Mouse (Mus musculus) CH12.LX (cell line): ENCODE results near the gene Enkur. TPM values are rescaled to one million over a fixed set of nuclear protein-coding genes. Genes with fewer than 3 reads are reported as not detected.

Experiments
- DNase-seq: peaks from one replicate; pipeline ENCODE4 v3.0.0-alpha.2; 2013; ENCODE audit errors: extremely low read depth
- H3K27ac ChIP-seq: 2 replicates; pipeline ENCODE4 v1.5.1; 2012; ENCODE audit warnings: low read depth, mild to moderate bottlenecking, control low read depth, moderate library complexity; ENCODE audit not compliant: insufficient read depth
- H3K27me3 ChIP-seq: replicated peaks from 2 replicates; pipeline ENCODE3; 2012; ENCODE audit warnings: inconsistent platforms
- H3K36me3 ChIP-seq, 2 experiments: replicated peaks in 1 of 2; 2 replicates each; pipeline versions ENCODE3 to v1.6.1; 2012; ENCODE audit warnings: inconsistent platforms in 1 of 2, low read length in 1 of 2, mild to moderate bottlenecking in 1 of 2, mixed read lengths in 1 of 2, moderate library complexity in 1 of 2; ENCODE audit not compliant: control insufficient read depth in 1 of 2, insufficient read depth in 1 of 2
- H3K4me1 ChIP-seq, 2 experiments: 2 replicates each; pipeline ENCODE4 v1.6.1; 2012; ENCODE audit warnings: inconsistent platforms in 1 of 2, moderate library complexity in 1 of 2; ENCODE audit not compliant: insufficient read depth in 2 of 2, control insufficient read depth in 1 of 2
- H3K4me2 ChIP-seq: 2 replicates; pipeline ENCODE4 v1.6.1; 2012; ENCODE audit warnings: low read depth, mild to moderate bottlenecking, control low read depth; ENCODE audit not compliant: poor library complexity, insufficient read depth, severe bottlenecking
- H3K4me3 ChIP-seq, 3 experiments: fragments of 150-350 bp in 1 of 3; sonication (generic) in 1 of 3; replicated peaks in 1 of 3; 2 replicates each; pipeline versions ENCODE3 to v1.5.1; 2011 to 2012; ENCODE audit warnings: low read depth in 2 of 3, low read length in 2 of 3, mild to moderate bottlenecking in 2 of 3, moderate library complexity in 2 of 3, control low read depth in 1 of 3, improper control_type of control experiment in 1 of 3, inconsistent platforms in 1 of 3, mixed read lengths in 1 of 3; ENCODE audit not compliant: poor library complexity in 1 of 3
- H3K79me2 ChIP-seq: replicated peaks from 2 replicates; pipeline ENCODE4 v1.6.1; 2012; ENCODE audit warnings: mild to moderate bottlenecking, moderate library complexity; ENCODE audit not compliant: control insufficient read depth, poor library complexity, insufficient read depth, severe bottlenecking; ENCODE audit errors: extremely low read depth
- H3K9ac ChIP-seq: 2 replicates; pipeline ENCODE4 v1.6.1; 2012; ENCODE audit warnings: low read depth, mild to moderate bottlenecking, control low read depth, moderate library complexity; ENCODE audit not compliant: insufficient read depth
- H3K9me3 ChIP-seq: replicated peaks from 2 replicates; pipeline ENCODE3; 2012; ENCODE audit warnings: low read length, inconsistent platforms, mixed read lengths
- CHD1 ChIP-seq: IDR thresholded peaks from 2 replicates; pipeline ENCODE4 v1.6.1; 2012; ENCODE audit warnings: low read depth, low read length, improper control_type of control experiment, inconsistent platforms
- CHD2 ChIP-seq: IDR thresholded peaks from 2 replicates; pipeline ENCODE4 v1.6.1; 2011; ENCODE audit warnings: low read length, improper control_type of control experiment
- CTCF ChIP-seq, 2 experiments: IDR thresholded peaks in 1 of 2; conservative IDR thresholded peaks in 1 of 2; 2 replicates each; pipeline ENCODE4 v1.5.1; 2011 to 2012; ENCODE audit warnings: low read depth in 2 of 2, low read length in 2 of 2, improper control_type of control experiment in 1 of 2, inconsistent platforms in 1 of 2, mild to moderate bottlenecking in 1 of 2, moderate library complexity in 1 of 2
- ELF1 ChIP-seq: IDR thresholded peaks from 2 replicates; pipeline ENCODE4 v1.6.1; 2014; ENCODE audit warnings: low read depth, mild to moderate bottlenecking, inconsistent platforms, low read length, improper control_type of control experiment
- EP300 ChIP-seq: IDR thresholded peaks from 2 replicates; pipeline ENCODE4 v1.6.1; 2011; ENCODE audit warnings: low read length, improper control_type of control experiment
- GABPA ChIP-seq: IDR thresholded peaks from 2 replicates; pipeline ENCODE4 v1.6.1; 2012; ENCODE audit warnings: low read depth, low read length, improper control_type of control experiment, inconsistent platforms; ENCODE audit not compliant: insufficient replicate concordance
- IRF4 ChIP-seq: IDR thresholded peaks from 2 replicates; pipeline ENCODE4 v1.6.1; 2014; ENCODE audit warnings: low read depth, mild to moderate bottlenecking, inconsistent platforms, low read length, improper control_type of control experiment
- JUND ChIP-seq: conservative IDR thresholded peaks from 2 replicates; pipeline ENCODE4 v1.6.1; 2011; ENCODE audit warnings: low read depth, low read length, improper control_type of control experiment
- MAFK ChIP-seq: IDR thresholded peaks from 2 replicates; pipeline ENCODE4 v1.6.1; 2011; ENCODE audit warnings: low read length, improper control_type of control experiment; ENCODE audit not compliant: insufficient replicate concordance
- MAZ ChIP-seq: IDR thresholded peaks from 2 replicates; pipeline ENCODE4 v1.6.1; 2012; ENCODE audit warnings: low read depth, mild to moderate bottlenecking, inconsistent platforms, low read length, improper control_type of control experiment, moderate library complexity
- MXI1 ChIP-seq: IDR thresholded peaks from 2 replicates; pipeline ENCODE4 v1.6.1; 2011; ENCODE audit warnings: mild to moderate bottlenecking, low read depth, low read length, improper control_type of control experiment
- MYC ChIP-seq: IDR thresholded peaks from 2 replicates; pipeline ENCODE4 v1.6.1; 2011; ENCODE audit warnings: low read depth, mild to moderate bottlenecking, improper control_type of control experiment, low read length
- POLR2AphosphoS2 ChIP-seq: IDR thresholded peaks from 2 replicates; pipeline ENCODE4 v1.6.1; 2011; ENCODE audit warnings: low read depth, low read length, improper control_type of control experiment
- RAD21 ChIP-seq: IDR thresholded peaks from 2 replicates; pipeline ENCODE4 v1.6.1; 2011; ENCODE audit warnings: low read depth, mild to moderate bottlenecking, low read length, improper control_type of control experiment, moderate library complexity
- RCOR1 ChIP-seq: conservative IDR thresholded peaks from 2 replicates; pipeline ENCODE4 v1.6.1; 2012; ENCODE audit warnings: low read depth, mild to moderate bottlenecking, inconsistent platforms, low read length, improper control_type of control experiment
- SMC3 ChIP-seq: IDR thresholded peaks from 2 replicates; pipeline ENCODE4 v1.6.1; 2011; ENCODE audit warnings: low read depth, low read length, improper control_type of control experiment
- TCF12 ChIP-seq: IDR thresholded peaks from 2 replicates; pipeline ENCODE4 v1.6.1; 2014; ENCODE audit warnings: low read depth, mild to moderate bottlenecking, inconsistent platforms, low read length, improper control_type of control experiment
- USF2 ChIP-seq: conservative IDR thresholded peaks from 2 replicates; pipeline ENCODE4 v1.6.1; 2011; ENCODE audit warnings: low read depth, low read length, improper control_type of control experiment
- ZKSCAN1 ChIP-seq: IDR thresholded peaks from 2 replicates; pipeline ENCODE4 v1.6.1; 2012; ENCODE audit warnings: low read depth, inconsistent platforms, low read length, improper control_type of control experiment, borderline replicate concordance
- ZNF384 ChIP-seq: IDR thresholded peaks from 2 replicates; pipeline ENCODE4 v1.6.1; 2012; ENCODE audit warnings: low read depth, low read length, improper control_type of control experiment, inconsistent platforms
- dilution Hi-C: fragments of 300-500 bp; cut with MboI; formaldehyde crosslinking; loops from 2 replicates; pipeline ENCODE4 v1.14.3; 2020; ENCODE audit warnings: low sequenced_read_pairs; ENCODE audit not compliant: extremely low pct_unique_long_range_greater_than_20kb, extremely low pct_ligation_motif_present
- in situ Hi-C: fragments of 300-500 bp; cut with MboI; formaldehyde crosslinking; loops from 3 replicates; pipeline ENCODE4 v1.14.3; 2019; ENCODE audit warnings: low sequenced_read_pairs, low pct_ligation_motif_present, low pct_unique_long_range_greater_than_20kb, mixed read lengths
- polyA plus RNA-seq: library from polyadenylated mRNA; unstranded; fragments of >175 nt; gene quantifications from 2 replicates; pipeline ENCODE4 v1.2.1, GENCODE M21; 2012; ENCODE audit warnings: low read depth; ENCODE audit not compliant: insufficient read length
- total RNA-seq, 2 experiments: library from RNA; depleted of rRNA; stranded (reverse); fragments of 300-350 nt in 1 of 2; fragments of >200 nt in 1 of 2; gene quantifications; 2 replicates each; pipeline ENCODE4 v1.2.3; 2012 to 2014

Enkur gene
- total and polyA plus RNA-seq, 3 experiments: 0.13 to 0.64 (median 0.39) TPM

DNA sequence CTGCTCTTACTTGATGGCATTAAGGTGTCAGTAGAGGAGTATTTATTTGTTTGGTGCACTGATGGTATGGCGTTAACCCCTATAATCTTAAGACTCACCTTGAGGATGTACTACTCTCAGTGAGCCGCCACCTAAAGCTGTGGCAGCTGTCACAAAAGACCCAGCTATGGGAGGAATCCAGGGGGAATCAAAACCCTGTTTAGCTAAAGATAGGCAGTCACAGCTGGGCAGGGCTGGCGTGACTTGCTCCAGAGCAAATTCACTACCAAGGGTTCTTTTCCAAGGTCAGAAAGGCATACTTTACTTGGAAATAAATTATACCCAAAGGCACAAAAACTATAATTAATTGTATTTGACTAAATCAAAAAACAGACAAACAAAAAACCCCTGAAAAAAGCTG, 26.0 kb upstream of the Enkur start:
- no peak overlapping the region for H3K9ac ChIP-seq
- no peak for TF ChIP-seq SMC3
- no peak for TF ChIP-seq MAZ
- no peak for TF ChIP-seq MAFK
- TF ChIP-seq CHD2: no peak

GRCm38 (mm10) chr2:21230276-21230675, 25.1 kb upstream of the Enkur start:
- H3K79me2 ChIP-seq: no peaks in the 10 kb centered on the region
- in situ Hi-C loops (no loop called here), dilution Hi-C loops (no loop called here)
- H3K36me3 ChIP-seq: no peaks in the 10 kb centered on the region
- H3K27ac ChIP-seq: no peak overlapping the region
- no peak for DNase-seq
- no peak overlapping the region for H3K4me3 ChIP-seq
- H3K9ac ChIP-seq: no peak overlapping the region
- no peak overlapping the region for H3K4me2 ChIP-seq
- no peaks in the 10 kb centered on the region for H3K9me3 ChIP-seq
- peaks cover 5 to 18% of the 10 kb centered on the region in 2 experiments for H3K4me1 ChIP-seq
- no peaks in the 10 kb centered on the region for H3K27me3 ChIP-seq
- TF ChIP-seq POLR2AphosphoS2: no peak
- TF ChIP-seq MYC: no peak
- peak in 1 of 2 experiments; percentile 23; a peak in 1 of 4 replicates for TF ChIP-seq CTCF (conservative IDR thresholded peaks at IDR 0.05 in 1 of 2, IDR thresholded peaks at IDR 0.05 in 1 of 2; ENCODE audit: low read depth in 2 of 2, low read length in 2 of 2)
- peak; percentile 13; the same call in 1 of the 2 replicates for TF ChIP-seq SMC3
- TF ChIP-seq RAD21: peak; percentile 0; the same call in 1 of the 2 replicates
- TF ChIP-seq, all 38 proteins: peak for 3

More for the DNA sequence above, 26.0 kb upstream of the Enkur start:
- H3K36me3 ChIP-seq: no peaks in the 10 kb centered on the region
- H3K4me1 ChIP-seq: peaks cover 5 to 18% of the 10 kb centered on the region in 2 experiments
- no peak overlapping the region for H3K4me2 ChIP-seq
- in situ Hi-C loops (no loop called here), dilution Hi-C loops (no loop called here)
- DNase-seq: no peak
- no peaks in the 10 kb centered on the region for H3K27me3 ChIP-seq
- no peaks in the 10 kb centered on the region for H3K9me3 ChIP-seq
- no peak overlapping the region for H3K27ac ChIP-seq
- H3K79me2 ChIP-seq: no peaks in the 10 kb centered on the region
- no peak overlapping the region for H3K4me3 ChIP-seq

DNA sequence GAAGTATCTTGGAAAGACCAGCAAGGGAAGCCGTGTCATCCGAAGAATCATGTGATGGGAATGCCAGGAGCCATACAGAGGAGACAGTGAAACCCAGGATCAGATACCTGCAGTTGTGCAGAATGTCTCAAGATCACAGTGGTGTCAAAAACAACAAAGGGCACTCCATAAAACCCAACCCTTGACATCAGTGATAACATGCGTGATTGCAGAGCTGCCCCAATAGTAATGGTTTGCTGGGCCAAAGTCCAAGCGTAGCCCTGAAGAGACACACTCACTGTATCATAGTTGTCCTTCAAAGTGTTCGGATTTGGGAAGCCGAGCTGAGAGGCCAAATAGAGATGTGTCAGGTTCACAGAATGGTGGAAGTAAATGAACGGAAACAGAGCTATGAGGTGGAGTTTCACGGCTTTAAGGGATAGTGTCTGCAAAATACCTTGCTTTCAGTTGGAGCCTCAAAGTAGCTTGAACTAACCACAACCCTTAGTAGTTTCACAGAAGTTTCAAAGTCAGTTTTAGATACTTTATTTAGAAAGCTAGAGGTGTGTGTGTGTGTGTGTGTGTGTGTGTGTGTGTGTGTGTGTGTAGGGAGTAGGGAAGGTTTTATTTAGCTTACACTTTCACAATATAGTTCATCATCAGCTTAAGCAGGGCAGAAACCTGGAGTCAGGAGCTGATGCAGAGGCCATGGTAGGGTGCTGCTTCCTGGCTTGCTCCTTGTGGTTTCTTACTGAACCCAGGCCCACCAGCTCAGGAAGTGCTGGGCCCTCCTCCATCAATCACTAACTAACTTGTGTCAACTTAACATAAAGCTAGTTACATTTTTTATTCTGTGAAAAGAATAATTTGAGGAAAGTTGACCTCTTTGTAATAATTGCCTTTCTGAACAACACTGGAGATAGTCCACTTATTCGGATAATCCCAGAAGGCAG, 17.6 kb upstream of the Enkur start:
- H3K9ac ChIP-seq: no peak overlapping the region
- H3K36me3 ChIP-seq: no peaks in the 10 kb centered on the region
- H3K4me2 ChIP-seq: no peak overlapping the region
- H3K27ac ChIP-seq: no peak overlapping the region
- no peak overlapping the region for H3K4me3 ChIP-seq
- dilution Hi-C loops (no loop called here), in situ Hi-C loops (no loop called here)
- H3K9me3 ChIP-seq: no peaks in the 10 kb centered on the region
- H3K79me2 ChIP-seq: no peaks in the 10 kb centered on the region
- H3K4me1 ChIP-seq: peaks cover 6 to 8% of the 10 kb centered on the region in 2 experiments; a peak in 3 of 4 replicates
- TF ChIP-seq JUND (no peak), SMC3 (no peak), TCF12 (no peak), USF2 (no peak), MYC (no peak), RCOR1 (no peak), ZNF384 (no peak), GABPA (no peak), MXI1 (no peak), CHD1 (no peak), MAZ (no peak), ZKSCAN1 (no peak), MAFK (no peak), EP300 (no peak), IRF4 (no peak), ELF1 (no peak)
- DNase-seq: no peak
- no peaks in the 10 kb centered on the region for H3K27me3 ChIP-seq
